ENCODE assay signal across 8 mouse cellular contexts in genomic region chr10:120272270-120272883, GRCm38 (mm10). TPM values are rescaled to one million over a fixed set of nuclear protein-coding genes. Genes with fewer than 3 reads are reported as not detected.
DNase-seq lines count a peak whose midpoint lies in the region; ATAC-seq and TF ChIP-seq lines count a peak whose summit lies in the region.

No protein-coding gene starts in this region.

- intact Hi-C loops in gastrocnemius, adult 2 months (cut with DNase I) = no loop called here

- WGBS in lung, postnatal 0 days = 7% methylated on average over 19 of the region's 19 CpGs
- 11% methylated on average over 19 of the region's 19 CpGs for WGBS in forebrain, embryonic 13.5 days
- 6% methylated on average over 19 of the region's 19 CpGs for WGBS in limb, embryonic 14.5 days

- peaks cover 6% of the 10 kb centered on the region; the same call in 1 of the 2 replicates for H3K4me1 ChIP-seq in lung, postnatal 0 days (ENCODE audit: insufficient read depth, low read depth, low read length)
- peaks cover 19% of the 10 kb centered on the region for H3K4me1 ChIP-seq in forebrain, embryonic 13.5 days
- peaks cover 53% of the 10 kb centered on the region for H3K4me1 ChIP-seq in limb, embryonic 14.5 days (ENCODE audit: control insufficient read depth, insufficient read depth, low read length)

- 0 out of 2 replicates have a peak overlapping the region, but pooled peaks have one; percentile 0 for H3K4me3 ChIP-seq in lung, postnatal 0 days (ENCODE audit: low read depth, low read length)
- H3K4me3 ChIP-seq in forebrain, embryonic 13.5 days = peak overlapping the region; percentile 38
- H3K4me3 ChIP-seq in limb, embryonic 14.5 days (replicated peaks; ENCODE audit: low read length) = peak overlapping the region; percentile 14
- no peak overlapping the region for H3K4me3 ChIP-seq in gastrocnemius, adult 2 months

- no peak overlapping the region for H3K27ac ChIP-seq in lung, postnatal 0 days (ENCODE audit: low read length)
- peak overlapping the region; percentile 45 for H3K27ac ChIP-seq in forebrain, embryonic 13.5 days
- H3K27ac ChIP-seq in limb, embryonic 14.5 days (replicated peaks; ENCODE audit: low read depth, low read length) = peak overlapping the region; percentile 73
- H3K27ac ChIP-seq in gastrocnemius, adult 2 months = no peak overlapping the region

- H3K9me3 ChIP-seq in lung, postnatal 0 days (ENCODE audit: low read length) = no peaks in the 10 kb centered on the region
- no peaks in the 10 kb centered on the region for H3K9me3 ChIP-seq in forebrain, embryonic 13.5 days (replicated peaks)
- H3K9me3 ChIP-seq in limb, embryonic 14.5 days (ENCODE audit: control insufficient read depth, low read length) = no peaks in the 10 kb centered on the region

- no peak overlapping the region for H3K9ac ChIP-seq in lung, postnatal 0 days (replicated peaks; ENCODE audit: low read depth)
- H3K9ac ChIP-seq in forebrain, embryonic 13.5 days = peak overlapping the region; percentile 58
- H3K9ac ChIP-seq in limb, embryonic 14.5 days (ENCODE audit: low read depth, low read length, severe bottlenecking) = peak overlapping the region; percentile 12; the same call in 1 of the 2 replicates

- peak; percentile 20 for DNase-seq in lung, postnatal 0 days (ENCODE audit: low spot score)
- no peak for DNase-seq in lung, postnatal 36 days
- DNase-seq in limb, embryonic 14.5 days (ENCODE audit: low spot score) = peak; percentile 83
- peak; percentile 72 for DNase-seq in retina, postnatal 1 day
- DNase-seq in natural killer cell, adult 2 months (ENCODE audit: low spot score in 2 of 2) = no peak
- DNase-seq in thymus, postnatal 36 days = no peak
- no peak for DNase-seq in gastrocnemius, adult 2 months

- no peak for TF ChIP-seq POLR2A in limb, embryonic 14.5 days (IDR thresholded peaks at IDR 0.05; ENCODE audit: borderline replicate concordance, extremely low read depth, insufficient read depth, insufficient read length)

- no peak for TF ChIP-seq EP300 in lung, postnatal 0 days (IDR thresholded peaks at IDR 0.05)

- 0 out of 2 replicates have a peak, but pooled peaks have one; percentile 1 for TF ChIP-seq CTCF in lung, postnatal 0 days (IDR thresholded peaks at IDR 0.05)
- TF ChIP-seq CTCF in gastrocnemius, adult 2 months (IDR thresholded peaks at IDR 0.05) = no peak

- H3K4me2 ChIP-seq in lung, postnatal 0 days (replicated peaks; ENCODE audit: low read depth, low read length) = peak overlapping the region; percentile 40
- peak overlapping the region; percentile 67 for H3K4me2 ChIP-seq in forebrain, embryonic 13.5 days
- peak overlapping the region; percentile 44 for H3K4me2 ChIP-seq in limb, embryonic 14.5 days (replicated peaks; ENCODE audit: low read depth, low read length, severe bottlenecking)

- no peaks in the 10 kb centered on the region; the same call in 1 of the 2 replicates for H3K27me3 ChIP-seq in lung, postnatal 0 days (replicated peaks; ENCODE audit: insufficient read depth, low read length)
- no peaks in the 10 kb centered on the region for H3K27me3 ChIP-seq in forebrain, embryonic 13.5 days
- H3K27me3 ChIP-seq in limb, embryonic 14.5 days (ENCODE audit: control insufficient read depth, insufficient read depth, low read length) = no peaks in the 10 kb centered on the region

- no peaks in the 10 kb centered on the region for H3K36me3 ChIP-seq in lung, postnatal 0 days (ENCODE audit: insufficient read depth, low read length)
- H3K36me3 ChIP-seq in forebrain, embryonic 13.5 days (ENCODE audit: poor library complexity, severe bottlenecking) = no peaks in the 10 kb centered on the region
- H3K36me3 ChIP-seq in limb, embryonic 14.5 days (ENCODE audit: control insufficient read depth, insufficient read depth, low read length) = no peaks in the 10 kb centered on the region

- no peak for ATAC-seq in lung, postnatal 0 days
- ATAC-seq in forebrain, embryonic 13.5 days = peak; percentile 68
- ATAC-seq in limb, embryonic 14.5 days (ENCODE audit: low FRiP score, low read depth) = peak; percentile 85

RNA-seq across cellular contexts. Expression of gene Llph, which starts 45.5 kb away (rescaled TPM):
- 33.4 and 35.7 TPM in 2 replicates for polyA plus RNA-seq in lung, postnatal 0 days (2015; fragmentation: Nextera tagmentation; extraction: Ambion mirVana)
- 50.9 and 58.7 TPM in 2 replicates for polyA plus RNA-seq in forebrain, embryonic 13.5 days (2015; fragmentation: Nextera tagmentation; extraction: Ambion mirVana)
- 16.7 and 34.6 TPM in 2 replicates for polyA plus RNA-seq in limb, embryonic 14.5 days (2012; rRNA removed)
- 46.0 and 50.9 TPM in 2 replicates for polyA plus RNA-seq in limb, embryonic 14.5 days (2014; fragmentation: Nextera tagmentation; extraction: Ambion mirVana)
- total RNA-seq in gastrocnemius, adult 2 months (2021) = 10 to 100 TPM; 17.0 to 17.2 TPM

Comparison
In these comparisons a context has a peak if more than half of its experiments do, and no peak if none do; other contexts are left out.
1. DNase-seq: peak in lung, postnatal 0 days (single experiment), limb, embryonic 14.5 days (single experiment) and retina, postnatal 1 day (single experiment); none in lung, postnatal 36 days (single experiment), natural killer cell, adult 2 months (0 of 2), thymus, postnatal 36 days (0 of 2) and gastrocnemius, adult 2 months (single experiment).
2. H3K27ac ChIP-seq: peak in forebrain, embryonic 13.5 days (single experiment) and limb, embryonic 14.5 days (single experiment); none in lung, postnatal 0 days (single experiment) and gastrocnemius, adult 2 months (single experiment).
3. Peak in every context shown above with its lines, with median percentiles within 50 percentile points of each other: H3K4me2 ChIP-seq.